Mouse (Mus musculus) lung, adult 2 months (tissue): ENCODE data around the gene Tmem115.

Experiments used
- CTCF ChIP-seq: fragments of 200-500 bp; IDR thresholded peaks from 2 replicates; pipeline ENCODE4 v1.5.1; 2011; ENCODE audit warnings: mild to moderate bottlenecking, low read length, control low read depth; ENCODE audit not compliant: insufficient read depth
- POLR2A ChIP-seq: fragments of 200-500 bp; IDR thresholded peaks from 2 replicates; pipeline ENCODE4 v1.6.1; 2011; ENCODE audit warnings: low read depth, mild to moderate bottlenecking, control low read depth, low read length, borderline replicate concordance; ENCODE audit errors: extremely low read depth

DNA sequence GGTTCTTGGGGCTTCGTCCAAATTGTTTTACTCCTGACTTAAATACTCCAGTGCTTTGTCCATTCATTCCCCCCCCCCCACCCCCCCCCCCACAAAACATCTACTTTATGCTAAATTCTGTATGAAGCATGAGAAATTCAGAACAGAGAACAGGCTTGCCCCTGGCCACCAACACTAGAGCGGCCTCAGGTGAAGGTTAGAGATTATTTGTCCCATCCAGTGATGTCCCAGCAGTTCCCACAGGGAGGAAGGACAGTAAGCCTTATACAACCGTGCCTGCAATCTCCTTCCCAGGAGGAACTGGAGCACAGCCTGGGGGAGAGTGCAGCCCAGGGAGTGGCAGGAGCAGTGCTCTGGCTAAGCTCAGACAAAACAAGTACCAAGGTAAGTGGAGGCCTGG lies 44.8 kb downstream of the Tmem115 start, which contains the start of gene Naa80:
- TF ChIP-seq CTCF (no peak), POLR2A (no peak)
